Mouse (Mus musculus) adrenal gland, adult 18-20 months (tissue): Measurements from ENCODE around the gene Gm49325. TPM values are rescaled to one million over a fixed set of nuclear protein-coding genes. Genes with fewer than 3 reads are reported as not detected.
"Not testable (repeated sequence)": the region's sequence is repeated elsewhere in the genome, so short reads cannot be mapped to it uniquely, and the experiment has no call there.

ENCODE experiments used
- DNase-seq, 2 experiments: peaks; one replicate each; pipeline ENCODE4 v3.0.0; 2021 to 2022; ENCODE audit warnings: low spot score in 2 of 2
- microRNA-seq, 2 experiments: library from miRNA; unstranded; fragments of <30 nt; microRNA quantifications; one replicate each; pipeline ENCODE4 v1.2.0; 2021; ENCODE audit warnings: borderline number of aligned reads in 2 of 2
- total RNA-seq, 2 experiments: library from RNA; stranded (reverse); gene quantifications; 1 replicate in 1 of 2; 2 replicates in 1 of 2; pipeline ENCODE4 v1.2.3; 2021

The Gm49325 gene
- total RNA-seq, 2 experiments from 2014 or later, result 13.1 to 17.1 TPM

GRCm38 (mm10) chr10:77677562-77677961, 71.6 kb downstream of the Gm49325 start:
- DNase-seq, result no peak

GRCm38 (mm10) chr10:77682994-77683393, 77.0 kb downstream of the Gm49325 start:
- no peak for DNase-seq

- DNase-seq, result no peak
These were observed 78.2 kb downstream of the Gm49325 start for GRCm38 (mm10) chr10:77684181-77684580.

- DNase-seq, result no peak
These were observed 80.1 kb downstream of the Gm49325 start, which contains the start of gene Tspear for GRCm38 (mm10) chr10:77685895-77686664. TSS of gene Tspear (plus strand) at chr10:77686569.

GRCm38 (mm10) chr10:77687021-77687420, 81.0 kb downstream of the Gm49325 start:
- no peak for DNase-seq

- not testable (repeated sequence) for DNase-seq
These were observed 84.4 kb downstream of the Gm49325 start, which contains the start of gene Gm19402 for GRCm38 (mm10) chr10:77690356-77690807. TSS of gene Gm19402 (minus strand) at chr10:77690757.

Small RNA genes within 50 kb of the gene (microRNA-seq; reads per million reads assigned to microRNA genes)
- gene Mir1930, result 2.4 to 10.4 reads per million in 2 experiments

Other genes starting within 250 kb of the Gm49325 start
- 100 to 1,000 TPM in 1 of 2 experiments, 10 to 100 TPM in 1; 31.3 to 113 TPM for gene Adarb1, start 187.9 kb upstream of the Gm49325 start, total RNA-seq
- 10 to 100 TPM; 19.5 to 21.9 TPM for gene Fam207a, start 90.4 kb upstream of the Gm49325 start, total RNA-seq
- 10 to 100 TPM in 1 of 2 experiments, 1 to 10 TPM in 1; 7.8 to 16.2 TPM for gene Itgb2, start 75.9 kb upstream of the Gm49325 start, total RNA-seq
- 100 to 1,000 TPM; 175 to 203 TPM for gene Pttg1ip, start 24.5 kb upstream of the Gm49325 start, total RNA-seq
- 10 to 100 TPM; 91.8 to 98.8 TPM for gene Sumo3, start 100 bp upstream of the Gm49325 start, total RNA-seq
- gene Ube2g2, start 16.1 kb downstream of the Gm49325 start, total RNA-seq, result 10 to 100 TPM; 67.2 to 74.1 TPM
- under 1 TPM; 0.27 to 0.51 TPM for gene Tspear, start 80.4 kb downstream of the Gm49325 start, total RNA-seq
- not detected for gene Gm19402, start 84.6 kb downstream of the Gm49325 start, total RNA-seq
- gene Gm9508, start 91.0 kb downstream of the Gm49325 start, total RNA-seq, result not detected
- not detected for gene Gm10272, start 100.4 kb downstream of the Gm49325 start, total RNA-seq
- not detected for gene Gm10024, start 105.3 kb downstream of the Gm49325 start, total RNA-seq
- gene Gm10142, start 109.6 kb downstream of the Gm49325 start, total RNA-seq, result not detected
- not detected for gene Krtap12-1, start 114.4 kb downstream of the Gm49325 start, total RNA-seq
- gene Gm10100, start 120.3 kb downstream of the Gm49325 start, total RNA-seq, result not detected
- not detected for gene Gm18596, start 136.4 kb downstream of the Gm49325 start, total RNA-seq
- gene Gm9736, start 145.2 kb downstream of the Gm49325 start, total RNA-seq, result not detected
- gene Gm3233, start 153.5 kb downstream of the Gm49325 start, total RNA-seq, result not detected
- not detected for gene Gm3238, start 165.1 kb downstream of the Gm49325 start, total RNA-seq
- gene Gm7138, start 170.7 kb downstream of the Gm49325 start, total RNA-seq, result not detected
- not detected for gene Gm3250, start 176.3 kb downstream of the Gm49325 start, total RNA-seq
- not detected for gene Gm7137, start 182.0 kb downstream of the Gm49325 start, total RNA-seq
- gene Gm9639, start 188.9 kb downstream of the Gm49325 start, total RNA-seq, result not detected
- not detected for gene Gm19668, start 192.9 kb downstream of the Gm49325 start, total RNA-seq
- not detected for gene Gm9507, start 205.6 kb downstream of the Gm49325 start, total RNA-seq
- gene Gm2696, start 208.5 kb downstream of the Gm49325 start, total RNA-seq, result not detected
- gene Krtap10-4, start 220.9 kb downstream of the Gm49325 start, total RNA-seq, result not detected
- gene Krtap10-10, start 229.8 kb downstream of the Gm49325 start, total RNA-seq, result not detected
- gene Gm36176, start 240.6 kb downstream of the Gm49325 start, total RNA-seq, result not detected
- not detected for gene Gm10318, start 246.7 kb downstream of the Gm49325 start, total RNA-seq